Mouse (Mus musculus) T-cell, adult 2 months (primary cell): ENCODE measurements around the gene Htr2b.

Experiments used
- DNase-seq: peaks from one replicate; pipeline ENCODE4 v3.0.0; 2022; ENCODE audit warnings: low spot score

Gene Htr2b

DNA sequence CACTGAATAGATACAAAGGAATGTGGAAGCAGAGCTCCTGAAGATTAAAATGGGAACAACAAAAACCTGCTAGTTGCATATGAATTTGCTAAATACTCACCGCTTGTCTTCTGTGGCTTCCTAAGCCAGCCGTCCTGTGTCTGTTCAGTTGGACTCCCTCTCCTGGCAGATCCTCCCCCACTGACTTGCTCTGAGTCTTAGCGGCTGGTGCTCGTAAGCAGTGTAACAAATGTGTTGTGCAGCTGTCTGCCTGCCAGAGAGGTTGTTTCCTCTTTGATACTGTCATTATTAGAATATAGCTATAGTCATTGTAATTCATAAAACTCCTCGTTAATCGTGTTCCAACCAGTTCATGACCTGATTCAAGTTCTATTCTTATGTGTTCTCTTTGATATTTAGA is at the start of gene Htr2b:
TSS of gene Htr2b (minus strand) at position 192 of the 400 bp plus-strand sequence.
- no peak for DNase-seq

DNA sequence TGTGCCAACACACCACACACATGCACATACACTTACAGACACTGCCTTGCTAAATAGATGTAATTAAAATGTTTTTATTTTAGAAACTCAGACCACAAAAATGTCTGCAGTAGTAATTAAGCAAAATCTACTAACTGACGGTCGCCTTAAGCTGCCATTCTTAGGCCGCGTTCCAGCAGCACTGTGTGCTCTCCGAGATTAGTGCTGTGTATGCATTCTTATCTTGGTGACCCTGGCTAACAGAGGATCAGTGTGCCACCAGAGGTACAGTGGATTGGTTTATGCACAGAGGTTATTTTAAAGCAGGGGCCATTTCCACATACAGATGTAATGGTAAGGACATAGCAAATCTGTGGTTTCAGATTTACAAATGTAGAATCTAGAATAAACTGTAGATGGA is 49.3 kb upstream of the Htr2b start:
- no peak for DNase-seq

DNA sequence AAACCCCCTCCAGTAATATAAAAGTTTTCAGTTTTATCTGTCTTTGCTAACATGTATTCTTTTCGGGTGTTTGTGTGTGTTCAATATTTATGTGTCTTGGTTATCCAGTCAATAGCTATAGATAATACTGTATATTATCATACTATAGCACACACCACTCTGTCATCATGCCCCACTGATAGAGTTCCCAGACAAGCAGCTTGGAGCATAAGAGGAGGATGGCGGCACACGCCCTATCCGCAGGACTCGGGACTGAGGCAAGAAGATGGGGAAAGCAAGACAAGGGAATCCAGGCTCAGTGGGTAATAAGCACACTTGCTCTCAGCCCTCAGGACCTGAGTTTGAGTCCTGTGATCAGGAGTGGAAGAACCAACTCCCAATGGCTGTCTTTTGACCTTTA is 48.7 kb upstream of the Htr2b start:
- no peak for DNase-seq

DNA sequence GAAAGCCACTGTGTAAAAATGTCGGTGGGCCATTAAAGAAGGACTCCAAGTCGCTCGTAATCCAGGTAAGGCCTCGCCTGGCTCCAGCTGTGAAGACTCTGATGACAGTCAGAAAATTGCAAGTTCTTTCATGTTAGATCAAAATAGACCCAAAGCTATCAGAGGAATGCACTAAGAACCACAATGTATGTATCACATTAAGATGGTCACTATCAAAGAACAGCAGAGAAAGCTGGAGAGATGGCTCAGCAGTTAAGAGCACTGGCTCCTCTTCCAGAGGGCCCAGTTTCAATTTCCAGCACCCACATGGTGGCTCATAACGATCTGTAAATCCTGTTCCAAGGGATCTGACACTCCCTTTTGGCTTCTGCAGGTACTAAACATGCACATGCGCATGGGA is 48.3 kb upstream of the Htr2b start:
- DNase-seq = no peak

DNA sequence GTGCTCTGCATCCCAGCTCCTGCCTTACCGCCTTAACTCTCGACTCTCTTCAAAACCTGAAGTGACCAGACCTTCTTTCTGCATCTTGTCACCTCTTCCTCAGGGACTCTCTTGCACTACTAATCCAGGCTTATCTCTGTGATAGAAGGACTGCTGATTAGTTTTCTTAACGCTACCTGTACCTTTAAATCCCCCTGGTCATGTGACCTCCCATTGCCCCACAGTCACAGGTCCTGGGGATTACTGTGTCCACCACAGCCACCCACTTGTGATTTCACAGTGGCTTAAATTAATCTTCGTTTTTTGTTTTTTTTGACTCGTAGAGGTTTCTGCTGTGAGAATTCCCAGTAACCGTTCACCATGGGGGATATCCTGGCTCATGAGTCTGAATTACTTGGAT is 44.8 kb upstream of the Htr2b start:
- DNase-seq = no peak

DNA sequence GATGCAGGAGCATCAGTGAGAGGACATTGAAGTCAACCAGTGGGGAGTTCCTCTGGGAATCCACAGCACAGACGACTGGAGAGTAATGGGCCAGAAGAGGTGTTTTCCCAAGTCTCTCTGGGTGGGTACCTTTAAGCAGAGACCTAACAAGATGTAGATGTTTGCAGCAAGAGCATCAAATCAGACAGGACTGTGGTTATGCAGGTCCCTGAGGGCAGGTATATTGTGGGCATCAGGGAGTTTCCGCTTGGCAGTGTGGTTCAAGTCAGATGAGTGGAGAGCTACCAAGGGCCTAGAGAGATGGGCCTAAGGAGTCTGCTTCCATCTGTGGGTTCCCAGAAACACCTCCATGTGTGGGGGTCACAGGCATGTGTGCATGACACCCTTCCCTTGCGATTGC is 44.3 kb upstream of the Htr2b start:
- no peak for DNase-seq

DNA sequence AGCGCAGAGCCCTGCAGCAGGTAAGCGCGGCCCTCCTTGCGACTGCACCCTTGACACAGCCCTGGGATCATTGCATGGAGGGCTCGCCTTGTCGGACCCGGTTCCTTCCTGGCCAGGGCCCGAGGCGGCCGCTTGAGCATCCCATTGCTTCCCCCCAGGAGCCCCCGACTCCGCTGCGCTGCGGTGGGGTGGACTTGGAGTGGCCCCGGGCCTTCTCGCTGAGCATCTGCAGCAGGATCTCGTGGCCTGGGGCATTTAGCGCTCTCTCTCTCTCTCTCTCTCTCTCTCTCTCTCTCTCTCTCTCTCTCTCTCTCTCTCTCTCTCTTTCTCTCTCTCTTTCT is 43.0 kb upstream of the Htr2b start:
- no peak for DNase-seq

DNA sequence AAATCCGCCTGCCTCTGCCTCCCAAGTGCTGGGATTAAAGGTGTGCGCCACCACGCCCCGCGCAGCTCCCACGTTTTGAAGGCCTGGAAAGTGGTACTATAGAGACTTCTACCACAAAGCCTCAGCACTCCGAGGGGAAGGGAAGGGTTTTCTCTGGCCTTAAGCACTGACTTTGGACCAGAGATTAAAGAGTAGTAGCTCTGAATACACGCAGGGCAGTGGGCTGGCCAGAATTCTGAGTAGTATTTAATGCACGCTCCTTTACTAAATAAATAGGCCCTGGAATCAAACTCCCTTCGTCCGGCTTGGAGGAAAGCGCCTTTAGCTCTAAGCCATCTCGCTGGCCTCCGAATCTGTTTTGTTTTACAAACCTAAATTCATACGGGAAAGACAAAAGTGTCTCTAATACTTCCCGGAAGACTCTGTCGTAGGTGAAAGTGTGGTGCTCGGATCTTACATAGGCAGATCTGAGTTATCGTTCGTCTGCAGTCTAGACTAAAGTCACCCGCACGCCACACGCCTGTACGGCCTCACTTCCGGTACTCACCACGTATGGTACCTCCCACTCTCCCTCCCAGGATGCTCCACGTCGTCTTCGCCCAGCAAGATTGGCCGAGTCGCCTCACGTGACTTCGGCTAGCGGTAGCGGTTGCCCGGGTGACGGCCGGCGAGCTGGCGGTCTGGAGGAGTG is 42.5 kb upstream of the Htr2b start, which contains the start of gene Armc9:
TSS of gene Armc9 (plus strand) at position 648 of the 691 bp plus-strand sequence.
- DNase-seq = peak; percentile 97

DNA sequence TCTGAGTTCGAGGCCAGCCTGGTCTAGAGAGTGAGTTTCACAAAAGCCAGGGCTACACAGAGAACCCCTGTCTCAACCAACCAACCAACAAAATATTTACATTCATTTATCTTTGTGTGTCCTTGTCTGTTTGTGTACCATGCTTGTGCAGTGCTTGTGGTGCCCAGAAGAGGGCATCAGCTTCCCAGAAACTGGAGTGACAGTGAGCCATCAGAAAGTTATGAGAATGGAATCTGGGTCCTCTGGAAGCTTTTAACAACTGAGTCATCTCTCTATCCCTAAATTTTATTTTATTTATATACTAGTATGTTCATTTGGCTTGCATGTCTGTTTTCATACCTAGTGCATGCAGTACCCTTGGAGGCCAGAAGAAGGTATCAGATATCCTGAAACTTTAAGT is 40.8 kb upstream of the Htr2b start:
- DNase-seq = no peak

DNA sequence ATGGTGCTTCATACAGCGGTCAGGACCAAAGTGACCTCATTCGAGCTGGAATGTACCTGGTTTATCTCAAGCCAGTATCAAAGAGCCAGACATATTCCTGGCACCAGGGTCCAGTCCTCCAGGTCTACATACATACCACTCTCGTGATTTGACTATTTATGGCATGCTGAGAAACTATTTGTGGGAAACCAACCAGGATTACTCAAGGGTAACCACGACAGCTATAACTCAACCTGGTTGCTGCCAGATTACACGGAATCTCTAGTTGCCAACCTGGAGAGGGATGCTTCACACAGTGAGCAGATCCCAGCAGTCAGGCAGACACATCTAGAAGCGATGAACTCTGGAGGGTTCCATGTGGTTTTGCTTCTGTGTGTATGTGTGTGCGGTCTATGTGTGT is 39.6 kb upstream of the Htr2b start:
- DNase-seq = no peak

DNA sequence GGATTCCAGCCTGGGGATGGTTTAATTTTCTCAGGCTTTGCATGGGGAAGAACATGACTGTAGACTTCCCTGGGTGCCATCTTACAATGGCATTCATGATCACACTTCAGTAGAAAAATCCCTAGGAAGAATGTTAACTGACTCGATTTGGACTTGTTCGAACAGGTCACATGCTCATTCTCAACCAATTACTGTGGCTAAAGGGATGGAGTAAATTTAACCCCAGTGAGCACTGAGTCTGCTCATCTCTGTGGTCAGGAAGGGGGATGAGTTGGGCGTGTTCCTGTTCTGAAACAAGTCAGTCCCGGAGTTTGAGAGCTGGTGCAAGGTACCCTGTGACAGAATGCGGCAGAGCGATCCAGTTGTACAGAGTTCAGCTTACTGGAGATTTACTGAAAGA is 39.2 kb upstream of the Htr2b start:
- DNase-seq = no peak

DNA sequence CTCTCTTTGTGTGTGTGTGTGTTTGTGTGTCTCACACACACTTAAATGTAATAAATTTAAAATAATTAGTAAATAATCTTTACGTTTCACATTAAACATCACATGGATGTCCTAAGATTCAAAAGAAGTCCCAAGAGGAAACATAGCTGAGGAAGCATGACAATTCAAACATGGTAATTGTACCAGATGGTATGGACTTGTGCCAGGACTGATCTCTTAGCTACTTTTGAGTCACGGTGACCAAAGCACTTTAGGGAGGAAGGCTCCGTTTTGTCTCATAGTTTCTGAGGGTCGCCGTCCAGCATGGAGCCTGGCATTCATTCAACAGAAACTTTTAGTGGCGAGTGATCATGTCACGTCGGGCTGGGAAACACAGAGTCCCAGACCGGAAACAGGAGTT is 36.4 kb upstream of the Htr2b start:
- DNase-seq = no peak

DNA sequence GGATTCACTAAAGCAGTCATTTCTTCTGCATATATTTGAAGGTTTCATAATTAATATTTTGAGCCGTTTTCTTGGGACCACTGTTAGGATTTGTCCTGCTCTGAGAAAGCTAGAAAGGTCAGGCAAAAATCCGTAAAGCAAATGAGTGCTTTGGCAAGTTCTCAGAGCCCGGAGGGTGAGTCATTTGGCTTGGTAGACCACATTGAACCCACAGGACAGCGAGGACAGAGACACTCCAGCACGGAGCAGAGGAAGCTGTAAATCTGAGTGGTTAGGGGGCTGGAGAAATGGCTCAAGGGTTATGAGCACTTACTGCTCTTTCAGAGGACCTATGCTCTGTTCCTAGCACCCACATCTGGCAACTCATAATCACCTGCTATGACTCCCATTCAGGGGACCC is 35.8 kb upstream of the Htr2b start:
- no peak for DNase-seq

DNA sequence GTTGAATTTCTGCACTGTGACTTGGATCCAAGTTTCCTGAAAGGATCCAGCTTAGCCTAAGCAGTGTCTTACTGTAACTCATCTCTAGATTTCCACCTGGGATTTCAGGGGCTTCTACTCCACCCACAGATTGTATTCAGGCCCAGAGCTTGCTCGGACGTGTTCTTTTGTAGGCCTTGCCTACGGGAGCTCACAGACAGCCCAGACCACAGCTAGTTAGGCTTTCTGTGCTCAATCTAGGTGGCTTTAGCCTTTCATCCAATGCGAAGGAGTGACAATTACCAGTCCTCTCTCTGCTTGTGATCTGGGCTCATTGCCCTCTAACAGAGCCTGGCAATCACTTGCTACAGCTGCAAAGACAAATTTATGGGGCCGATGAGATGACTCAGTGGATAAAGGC is 34.5 kb upstream of the Htr2b start:
- no peak for DNase-seq

DNA sequence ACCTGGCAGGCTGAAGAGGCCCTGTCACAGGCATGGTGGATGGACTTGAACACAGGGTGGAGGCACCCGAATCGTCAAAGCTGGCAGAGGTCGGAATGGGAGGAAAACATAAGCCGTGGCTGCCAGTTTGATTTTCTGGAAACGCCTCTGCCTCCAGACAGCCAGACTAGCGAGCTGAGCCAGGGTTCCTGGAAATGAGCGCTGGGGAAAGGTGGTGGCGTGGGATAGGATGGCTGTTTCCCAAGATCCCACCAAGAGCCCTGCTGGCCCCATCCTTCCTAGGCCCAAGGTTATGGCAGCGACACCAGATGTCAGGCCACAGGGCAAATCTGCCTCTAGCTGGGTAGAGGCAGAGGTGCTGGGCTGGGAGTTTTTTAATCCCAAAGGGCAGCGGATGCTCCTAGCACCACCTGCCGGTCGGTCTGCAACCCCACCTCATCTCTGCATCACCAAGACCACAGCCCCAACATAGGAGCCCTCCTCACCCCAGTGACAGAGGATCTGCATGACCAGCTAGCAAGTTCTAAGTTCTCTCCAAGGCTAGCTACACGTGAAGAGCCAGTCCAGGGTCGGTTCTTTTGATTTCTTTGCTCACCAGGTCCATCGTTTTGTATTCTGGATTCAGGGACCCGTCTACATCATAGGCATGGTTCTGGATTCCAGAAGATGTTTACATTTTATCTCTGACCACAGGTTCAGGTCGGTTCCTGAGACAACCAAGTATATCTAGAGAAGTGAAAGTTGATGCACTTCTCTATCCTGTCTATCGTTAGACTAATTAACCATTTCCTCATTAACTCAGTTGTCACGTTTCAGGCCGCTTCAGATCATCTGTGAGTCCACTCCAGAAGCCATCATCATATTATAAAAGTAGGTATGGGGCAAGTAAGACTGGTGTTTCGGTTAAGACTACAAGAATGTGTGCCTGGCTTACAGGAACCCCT is 32.5 kb upstream of the Htr2b start:
- no peak for DNase-seq

DNA sequence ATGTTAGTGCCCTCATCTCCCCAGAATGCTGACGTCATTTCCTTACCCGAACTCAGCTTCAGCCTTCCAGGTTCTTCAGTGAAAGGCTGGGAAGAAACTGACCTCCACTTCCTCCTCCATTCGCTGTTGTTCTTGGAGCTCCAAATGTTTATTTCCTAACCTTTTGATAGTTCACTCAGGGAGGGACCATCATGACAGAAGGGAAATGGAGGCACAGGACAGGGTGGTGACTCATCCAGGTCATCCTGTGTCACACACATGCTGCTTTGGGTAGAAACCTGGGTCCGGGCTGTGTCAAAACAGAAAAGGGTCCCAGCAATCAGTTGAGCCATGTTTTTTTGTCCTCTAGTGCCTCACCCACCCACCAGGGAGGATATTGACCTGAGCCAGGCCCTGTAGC is 31.4 kb upstream of the Htr2b start:
- DNase-seq = no peak

DNA sequence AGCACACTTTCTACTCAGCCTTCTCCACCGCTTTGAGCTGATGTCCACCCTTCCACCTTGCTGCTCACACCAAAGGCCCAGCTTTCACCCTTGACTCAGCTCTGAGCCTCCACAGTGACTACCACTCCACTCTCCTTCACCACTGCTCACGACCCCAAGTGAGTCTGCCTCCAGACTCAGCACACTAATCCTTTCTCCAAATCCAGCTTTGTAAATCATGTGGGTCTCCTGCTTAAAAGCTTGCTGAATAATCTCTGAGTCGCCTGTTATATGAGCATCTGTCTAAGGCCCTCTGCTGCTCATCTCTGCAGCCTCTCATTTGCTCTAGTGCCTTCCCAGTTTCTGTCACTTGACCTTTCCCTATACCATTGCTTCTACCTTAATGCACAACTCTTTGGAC is 29.3 kb upstream of the Htr2b start:
- DNase-seq = no peak

DNA sequence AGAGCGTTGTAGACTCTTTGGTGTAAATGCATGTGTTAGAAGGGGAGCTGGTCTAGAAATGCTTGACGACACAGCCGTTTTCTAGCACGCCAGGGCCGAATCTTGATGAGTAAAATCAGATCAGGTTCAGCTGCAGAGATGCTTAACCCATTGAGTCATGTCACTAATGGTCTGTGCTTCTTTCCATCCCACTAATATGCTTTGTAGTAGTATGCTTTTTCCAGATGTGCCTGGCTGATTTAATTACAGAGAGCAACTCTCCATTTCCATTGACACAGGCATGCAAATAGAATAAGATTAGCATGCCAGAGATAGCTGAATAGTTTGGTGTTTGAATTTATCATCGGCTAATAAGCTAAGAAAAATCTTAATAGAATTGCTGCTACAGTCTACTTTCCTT is 23.5 kb upstream of the Htr2b start:
- DNase-seq = no peak

DNA sequence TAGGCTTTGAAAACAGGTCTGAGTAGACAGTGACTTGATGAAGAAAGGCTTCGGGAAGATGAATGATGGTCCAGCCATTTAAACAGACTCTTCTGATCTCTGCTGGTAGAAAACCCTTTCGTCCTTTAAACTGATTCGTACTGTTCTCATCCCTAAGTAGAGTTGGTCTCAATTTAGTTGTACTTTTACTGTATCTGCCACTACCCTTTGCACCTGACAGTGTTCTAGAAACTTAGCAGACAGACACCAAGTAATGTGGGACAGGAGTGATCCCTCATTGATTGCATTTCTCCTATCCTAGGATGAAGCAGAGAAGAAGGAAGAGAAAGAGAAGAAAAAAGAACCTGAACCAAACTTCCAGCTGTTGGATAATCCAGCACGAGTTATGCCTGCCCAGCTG is 21.6 kb upstream of the Htr2b start, which contains the start of gene Gm21972:
TSS of gene Gm21972 (plus strand) at position 301 of the 400 bp plus-strand sequence.
- DNase-seq = no peak

DNA sequence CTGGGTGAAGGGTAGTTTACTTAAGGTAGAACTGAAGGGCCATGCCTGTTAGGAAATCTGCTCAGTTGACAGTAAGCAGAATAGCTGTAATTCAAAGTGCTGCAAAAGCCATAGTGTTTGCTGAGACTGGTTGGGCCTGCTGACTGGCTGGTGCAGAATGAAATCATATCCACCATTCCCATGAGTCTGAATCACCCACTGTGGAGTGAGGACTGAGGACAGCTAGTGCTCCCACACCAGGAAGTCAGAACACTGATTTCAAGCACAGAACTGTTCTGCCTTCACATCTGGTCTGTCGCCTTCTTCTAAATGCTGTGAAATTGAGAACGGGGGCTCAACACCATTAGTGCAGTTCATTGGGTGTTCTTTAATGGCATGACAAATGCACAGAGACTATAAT is 14.3 kb upstream of the Htr2b start:
- DNase-seq = no peak

DNA sequence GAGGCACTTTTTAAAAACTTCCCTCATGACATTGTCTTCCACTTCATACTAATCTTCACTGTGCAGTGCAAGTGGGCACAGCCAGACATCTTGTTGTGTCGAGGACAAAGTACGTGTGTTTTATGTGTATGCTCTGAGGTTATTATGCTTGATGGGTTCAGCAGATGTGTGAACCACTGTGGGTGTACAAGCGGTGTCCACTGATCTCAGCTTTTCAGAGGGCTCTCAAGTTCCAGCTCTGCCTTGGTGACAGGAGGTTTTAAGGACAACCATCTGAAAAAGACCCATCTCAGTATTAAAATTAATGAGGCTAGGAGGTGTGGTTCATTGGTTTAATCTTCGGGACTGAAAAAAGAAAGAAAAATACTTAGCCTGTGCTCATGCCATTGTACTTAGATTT is 7.8 kb upstream of the Htr2b start:
- no peak for DNase-seq

DNA sequence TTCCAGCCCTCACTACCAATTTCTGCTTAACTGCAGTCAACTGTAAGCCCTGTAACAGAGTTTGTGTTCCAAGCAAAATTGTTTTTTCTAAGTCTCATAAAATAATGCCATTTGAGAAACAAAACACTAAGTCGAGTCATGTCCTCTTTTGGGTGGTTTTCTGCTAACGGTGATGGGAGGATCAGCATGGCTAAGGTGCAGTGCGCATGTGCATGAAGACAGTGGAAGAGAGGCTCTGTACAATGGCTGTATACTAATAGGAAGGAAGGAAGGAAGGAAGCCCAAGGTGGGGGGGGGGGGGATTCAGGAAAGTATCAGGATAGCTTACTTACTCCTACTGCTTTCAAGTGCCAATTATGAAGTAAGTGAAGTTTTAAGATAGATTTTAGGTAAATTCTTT is 2.4 kb upstream of the Htr2b start:
- no peak for DNase-seq

DNA sequence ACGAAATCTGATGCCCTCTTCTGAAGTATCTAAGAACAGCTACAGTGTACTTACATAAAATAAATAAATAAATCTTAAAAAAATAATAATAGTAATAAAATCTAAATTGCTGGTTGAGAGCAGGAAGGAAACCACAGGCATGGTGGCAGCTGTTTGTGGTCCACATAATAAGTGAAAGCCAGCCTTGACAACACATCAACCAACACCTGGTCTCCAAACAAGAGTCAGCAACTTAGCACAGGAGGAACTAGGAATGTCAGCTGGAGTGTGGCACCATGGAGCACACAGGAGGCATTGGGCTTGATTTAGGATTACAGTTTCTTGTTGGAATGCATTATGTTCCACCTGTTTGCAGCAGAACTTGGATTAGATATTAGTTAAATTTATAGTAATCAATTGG is 6.7 kb downstream of the Htr2b start:
- no peak for DNase-seq

DNA sequence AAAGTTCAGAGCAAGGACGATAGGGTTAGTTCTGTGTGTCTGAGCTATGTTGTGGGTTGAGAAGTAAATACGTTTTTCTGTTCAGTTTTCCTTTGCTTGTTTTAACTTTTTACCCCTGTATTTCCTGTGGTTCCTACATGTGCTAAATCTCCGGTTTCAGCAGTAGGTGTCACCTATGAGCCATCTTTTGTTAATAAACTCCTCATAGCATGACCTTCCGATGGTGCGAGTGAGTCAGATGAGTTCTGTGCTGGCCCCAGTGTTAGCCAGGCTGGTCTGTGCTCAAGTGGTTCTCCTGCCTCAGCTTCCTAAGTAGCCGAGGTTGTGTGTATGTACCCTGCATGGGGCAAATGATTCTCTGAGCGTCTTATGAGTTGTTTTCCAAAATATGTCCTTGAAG is 17.4 kb downstream of the Htr2b start:
- no peak for DNase-seq
